Mouse (Mus musculus) lung, embryonic 14.5 days (tissue): Measurements from ENCODE around the gene Psmd13. TPM values are rescaled to one million over a fixed set of nuclear protein-coding genes. Genes with fewer than 3 reads are reported as not detected.

Experiments used
- ATAC-seq: fragments of 200-750 bp; cut with Nextera tagmentation; 2 replicates; pipeline ENCODE4 v1.8.0; 2017; ENCODE audit warnings: mild to moderate bottlenecking, moderate TSS enrichment, moderate library complexity; ENCODE audit not compliant: insufficient read depth
- DNase-seq: peaks from one replicate; pipeline ENCODE4 v3.0.0-alpha.2; 2015
- H3K27ac ChIP-seq: fragments of 300-500 bp; sonication (generic); 2 replicates; pipeline ENCODE4 v1.5.1; 2014; ENCODE audit warnings: low read depth, mild to moderate bottlenecking, moderate library complexity
- H3K27me3 ChIP-seq: fragments of 300-500 bp; sonication (generic); 2 replicates; pipeline ENCODE4 v1.6.1; 2014; ENCODE audit warnings: low read length, control low read depth; ENCODE audit not compliant: insufficient read depth
- H3K36me3 ChIP-seq: fragments of 300-500 bp; sonication (generic); 2 replicates; pipeline ENCODE4 v1.6.1; 2014; ENCODE audit warnings: control low read depth; ENCODE audit not compliant: insufficient read depth
- H3K4me1 ChIP-seq: fragments of 300-500 bp; sonication (generic); 2 replicates; pipeline ENCODE4 v1.6.1; 2014; ENCODE audit warnings: antibody characterized with exemption, control low read depth; ENCODE audit not compliant: insufficient read depth
- H3K4me2 ChIP-seq: fragments of 300-500 bp; sonication (generic); 2 replicates; pipeline ENCODE4 v1.6.1; 2014; ENCODE audit warnings: mild to moderate bottlenecking
- H3K4me3 ChIP-seq: fragments of 300-500 bp; sonication (generic); 2 replicates; pipeline ENCODE4 v1.5.1; 2014; ENCODE audit warnings: low read depth, low read length
- H3K9ac ChIP-seq: fragments of 300-500 bp; sonication (generic); 2 replicates; pipeline ENCODE4 v1.6.1; 2014
- H3K9me3 ChIP-seq: fragments of 300-500 bp; sonication (generic); 2 replicates; pipeline ENCODE4 v1.6.1; 2016; ENCODE audit warnings: low read depth, low read length, control low read depth
- CTCF ChIP-seq: IDR thresholded peaks from 2 replicates; pipeline ENCODE4 v1.5.1; 2016; ENCODE audit warnings: antibody characterized with exemption, low read depth
- WGBS: fragments of 180-500 bp; shearing (Covaris S2); extraction: QIAGEN DNeasy Blood & Tissue Kit; methylation state at CpG from one replicate; pipeline ENCODE4 v1.1.7; 2014; 5-methylcytosine and 5-hydroxymethylcytosine counted together
- polyA plus RNA-seq: library from polyadenylated mRNA; unstranded; fragments of >200 nt; fragmentation: Nextera tagmentation; extraction: Ambion mirVana; gene quantifications from 2 replicates; pipeline ENCODE4 v1.2.1, GENCODE M21; 2014

The Psmd13 gene
- polyA plus RNA-seq, 1 experiment from 2014 or later = 167 TPM

DNA sequence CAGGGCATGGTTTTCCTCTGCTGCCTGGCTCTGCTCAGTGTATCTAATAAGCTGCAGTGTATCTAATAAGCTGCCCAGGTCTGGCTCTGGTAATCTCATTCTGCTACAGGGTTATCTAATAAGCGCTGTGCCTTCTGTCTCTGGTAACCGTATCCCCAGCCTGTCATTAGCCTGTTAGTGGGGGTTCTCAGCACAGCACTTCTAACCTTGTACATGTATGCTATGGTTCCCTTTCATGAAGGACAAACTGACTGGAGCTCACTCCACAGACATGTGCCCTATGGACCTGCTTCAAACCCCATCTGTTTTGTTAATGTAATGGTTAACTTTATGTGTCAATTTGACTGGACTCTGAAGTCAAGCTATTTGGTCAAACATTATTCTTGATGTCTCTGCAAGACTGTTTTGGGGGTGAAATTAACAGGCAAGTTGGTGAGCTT, 23.9 kb downstream of the Psmd13 start:
- Histone ChIP-seq H3K4me3 (no peak overlapping the region), H3K9ac (no peak overlapping the region), H3K4me1 (no peaks in the 10 kb centered on the region), H3K36me3 (no peaks in the 10 kb centered on the region), H3K4me2 (no peak overlapping the region), H3K27me3 (no peaks in the 10 kb centered on the region), H3K27ac (no peak overlapping the region), H3K9me3 (no peaks in the 10 kb centered on the region)
- 74% methylated on average over 2 of the region's 2 CpGs for WGBS
- no peak for DNase-seq
- TF ChIP-seq CTCF = no peak
- no peak for ATAC-seq

DNA sequence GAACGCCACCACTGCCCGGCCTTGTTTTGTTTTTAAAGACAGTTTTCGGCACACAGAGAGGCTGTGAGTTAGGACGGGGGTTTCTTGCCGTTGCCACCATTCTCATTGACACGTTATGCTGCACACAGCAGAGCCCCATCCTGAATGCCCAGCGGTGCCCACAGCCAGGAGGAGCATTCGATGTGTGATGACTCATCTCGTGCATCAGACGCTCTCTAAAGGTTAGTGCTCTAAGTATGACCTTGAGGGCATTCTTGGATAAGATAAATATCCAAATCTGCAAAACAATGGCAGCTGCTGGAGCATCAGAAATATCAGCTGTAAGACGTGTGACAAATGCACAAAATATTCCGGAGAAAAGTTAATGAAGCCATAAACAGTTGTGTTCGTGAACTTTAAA, 25.4 kb downstream of the Psmd13 start:
- no peaks in the 10 kb centered on the region for H3K9me3 ChIP-seq
- ATAC-seq = no peak
- 66% methylated on average over 13 of the region's 13 CpGs for WGBS

DNA sequence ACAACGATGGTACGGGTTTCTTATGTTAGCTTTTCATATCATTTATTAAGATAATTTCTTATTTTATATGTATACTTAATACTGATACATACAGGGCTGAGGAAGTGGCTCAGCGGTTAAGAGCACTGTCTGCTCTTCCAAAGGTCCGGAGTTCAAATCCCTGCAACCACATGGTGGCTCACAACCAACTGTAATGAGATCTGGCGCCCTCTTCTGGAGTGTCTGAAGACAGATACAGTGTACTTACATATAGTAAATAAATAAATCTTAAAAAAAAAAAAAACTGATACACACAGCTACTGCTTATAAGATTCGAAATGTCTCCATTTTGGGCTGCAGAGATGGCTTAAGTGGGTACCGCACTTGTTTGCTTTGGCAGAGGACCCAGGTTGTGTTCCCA, 25.9 kb downstream of the Psmd13 start:
- no peaks in the 10 kb centered on the region for H3K36me3 ChIP-seq
- no peak overlapping the region for H3K4me3 ChIP-seq
- no peak overlapping the region for H3K9ac ChIP-seq
- H3K27me3 ChIP-seq = no peaks in the 10 kb centered on the region
- no peaks in the 10 kb centered on the region for H3K9me3 ChIP-seq
- no peak overlapping the region for H3K4me2 ChIP-seq
- H3K27ac ChIP-seq = no peak overlapping the region
- no peaks in the 10 kb centered on the region for H3K4me1 ChIP-seq
- ATAC-seq = no peak
- 79% methylated on average over 7 of the region's 7 CpGs for WGBS
- TF ChIP-seq CTCF = peak; percentile 23; the same call in 1 of the 2 replicates
- DNase-seq = no peak

More for the DNA sequence above, 25.4 kb downstream of the Psmd13 start:
- DNase-seq = no peak
- Histone ChIP-seq H3K9ac (no peak overlapping the region), H3K4me2 (no peak overlapping the region), H3K27ac (no peak overlapping the region), H3K4me3 (no peak overlapping the region), H3K4me1 (no peaks in the 10 kb centered on the region), H3K36me3 (no peaks in the 10 kb centered on the region), H3K27me3 (no peaks in the 10 kb centered on the region)
- no peak for TF ChIP-seq CTCF

DNA sequence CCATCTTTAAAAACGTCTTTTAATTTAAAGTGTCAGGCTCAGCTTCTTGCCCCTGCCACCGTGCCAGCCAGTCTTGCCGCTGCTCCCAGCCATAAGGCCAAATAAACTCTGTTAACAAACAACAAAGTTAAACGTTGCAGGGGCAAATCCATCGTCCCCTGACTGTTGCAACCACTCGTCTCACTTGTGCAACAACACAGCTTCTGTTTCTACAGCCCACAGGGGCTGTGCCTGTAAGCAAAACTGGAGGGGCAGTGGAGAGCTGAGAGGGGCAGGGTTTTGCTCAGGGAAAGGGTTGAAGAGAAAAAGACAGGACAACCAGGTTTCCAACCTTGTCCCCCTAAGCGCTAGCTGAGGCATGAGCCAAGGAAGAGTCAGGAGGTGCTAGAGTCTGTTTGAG, 26.4 kb downstream of the Psmd13 start:
- no peak for TF ChIP-seq CTCF
- no peaks in the 10 kb centered on the region for H3K4me1 ChIP-seq
- peak overlapping the region; percentile 40; the same call in 1 of the 2 replicates for H3K4me3 ChIP-seq
- 0 out of 2 replicates have a peak, but pooled peaks have one; percentile 5 for ATAC-seq
- peak overlapping the region; percentile 93 for H3K4me2 ChIP-seq
- 45% methylated on average over 7 of the region's 7 CpGs for WGBS
- H3K9ac ChIP-seq = no peak overlapping the region
- no peaks in the 10 kb centered on the region for H3K27me3 ChIP-seq
- H3K36me3 ChIP-seq = no peaks in the 10 kb centered on the region
- H3K9me3 ChIP-seq = no peaks in the 10 kb centered on the region
- no peak for DNase-seq
- H3K27ac ChIP-seq = no peak overlapping the region

DNA sequence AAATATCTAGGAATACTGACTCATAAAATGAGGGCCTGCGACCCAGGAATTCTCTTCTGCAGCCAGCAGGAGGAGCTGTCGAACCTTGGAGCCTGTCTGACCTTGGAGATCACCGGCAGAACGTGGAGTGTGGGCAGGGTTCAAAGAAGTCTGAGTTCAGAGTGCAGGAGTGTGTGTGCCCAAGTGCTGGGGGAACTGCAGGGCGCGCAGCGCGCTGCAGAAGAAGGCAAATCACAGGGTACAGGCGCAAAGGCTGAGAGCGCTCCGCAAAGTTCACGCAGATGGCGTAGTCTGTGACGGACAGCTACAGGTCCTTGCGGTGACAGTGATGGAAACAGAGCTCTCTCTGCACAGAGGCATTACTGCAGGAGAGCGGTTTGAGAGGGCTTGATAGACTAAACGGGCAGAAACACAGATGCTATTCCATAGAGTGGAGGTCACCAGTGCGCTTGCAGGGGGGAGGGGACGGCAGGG, 26.9 kb downstream of the Psmd13 start:
- no peaks in the 10 kb centered on the region for H3K36me3 ChIP-seq
- DNase-seq = peak; percentile 90
- no peaks in the 10 kb centered on the region for H3K27me3 ChIP-seq
- TF ChIP-seq CTCF = peak; percentile 88
- H3K4me2 ChIP-seq = peak overlapping the region; percentile 93
- H3K4me1 ChIP-seq = no peaks in the 10 kb centered on the region
- peak; percentile 79 for ATAC-seq
- H3K9me3 ChIP-seq = no peaks in the 10 kb centered on the region
- WGBS = 1% methylated on average over 19 of the region's 19 CpGs
- no peak overlapping the region for H3K27ac ChIP-seq
- H3K4me3 ChIP-seq = peak overlapping the region; percentile 40
- peak overlapping the region; percentile 36 for H3K9ac ChIP-seq

DNA sequence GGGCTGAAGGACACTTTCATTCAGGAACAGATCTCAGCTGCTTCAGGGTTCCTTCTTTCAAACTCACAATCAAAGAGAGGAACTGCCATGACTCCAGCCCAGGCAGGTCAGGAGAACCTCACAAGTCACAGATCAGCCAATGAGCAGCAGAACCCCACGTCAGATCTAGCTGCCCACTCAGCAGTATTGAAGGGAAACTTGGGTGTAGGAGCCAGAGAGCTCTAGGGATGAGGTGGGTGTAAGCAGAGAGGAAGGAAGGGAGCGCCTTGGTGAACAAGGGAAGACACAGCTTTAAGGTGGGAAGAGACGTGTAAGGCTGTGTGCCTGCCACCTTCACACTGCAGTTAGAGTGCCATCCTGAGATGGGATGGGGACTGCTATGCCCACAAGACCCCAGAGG, 30.5 kb downstream of the Psmd13 start:
- no peaks in the 10 kb centered on the region for H3K4me1 ChIP-seq
- no peak overlapping the region for H3K27ac ChIP-seq
- DNase-seq (no peak), ATAC-seq (no peak)
- H3K36me3 ChIP-seq = no peaks in the 10 kb centered on the region
- H3K9ac ChIP-seq = no peak overlapping the region
- TF ChIP-seq CTCF = no peak
- 51% methylated on average over 3 of the region's 3 CpGs for WGBS
- no peaks in the 10 kb centered on the region for H3K9me3 ChIP-seq
- H3K4me3 ChIP-seq = no peak overlapping the region
- H3K4me2 ChIP-seq = no peak overlapping the region
- H3K27me3 ChIP-seq = no peaks in the 10 kb centered on the region

DNA sequence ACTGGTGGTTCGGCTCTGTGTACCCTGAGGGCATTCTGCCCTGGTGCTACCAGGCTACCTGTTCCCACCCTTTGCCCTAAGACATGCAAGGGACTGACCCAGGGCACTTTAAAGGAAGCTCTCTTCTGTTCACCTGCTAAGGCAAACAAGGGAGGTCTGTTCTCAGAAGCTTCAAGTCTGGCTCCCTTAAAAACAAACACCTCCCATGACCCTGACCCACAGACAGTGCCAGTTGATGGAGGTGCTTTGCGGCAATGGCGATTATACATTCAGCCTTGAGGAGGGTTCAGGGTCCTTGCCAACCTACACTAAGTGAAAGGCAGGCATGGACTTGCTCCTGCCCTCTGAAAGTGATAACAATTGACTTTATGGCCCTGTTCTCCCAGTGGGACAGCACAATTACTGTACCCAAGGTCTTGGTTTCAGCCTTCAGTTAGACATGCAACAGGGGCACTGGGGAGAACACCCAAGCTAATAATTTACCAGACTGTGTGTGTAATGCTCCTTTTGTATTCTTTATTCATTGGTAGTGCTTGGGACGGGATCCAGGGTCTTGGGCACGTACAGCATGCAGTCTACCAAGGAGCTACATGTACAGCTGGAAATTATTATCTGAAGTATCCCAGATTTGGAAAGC, 31.2 kb downstream of the Psmd13 start:
- 58% methylated on average over 5 of the region's 5 CpGs for WGBS
- H3K9me3 ChIP-seq = no peaks in the 10 kb centered on the region
- no peak overlapping the region for H3K27ac ChIP-seq
- no peaks in the 10 kb centered on the region for H3K27me3 ChIP-seq
- H3K4me1 ChIP-seq = no peaks in the 10 kb centered on the region
- ATAC-seq (no peak), DNase-seq (no peak)
- H3K36me3 ChIP-seq = no peaks in the 10 kb centered on the region
- no peak for TF ChIP-seq CTCF
- no peak overlapping the region for H3K4me3 ChIP-seq
- no peak overlapping the region for H3K9ac ChIP-seq
- no peak overlapping the region for H3K4me2 ChIP-seq
